Mouse (Mus musculus) urinary bladder, postnatal 14 days (tissue): ENCODE measurements at regions not wholly inside any gene's neighbourhood (a gene's known extent, or its start where the extent isn't known, plus 50 kb on each side); places are given as distances from the start of the nearest gene placed in this dataset.
A peak's percentile ranks its signal among the peaks of the same experiment; 100 is the strongest.

Source experiments
- DNase-seq: peaks from one replicate; pipeline ENCODE4 v3.0.0; 2021; ENCODE audit warnings: low spot score

GRCm38 (mm10) chr11:63482593-63482992 lies 353.8 kb downstream of the Pmp22 start:
- no peak for DNase-seq

GRCm38 (mm10) chr11:63487203-63487602 lies 358.4 kb downstream of the Pmp22 start:
- no peak for DNase-seq

DNA sequence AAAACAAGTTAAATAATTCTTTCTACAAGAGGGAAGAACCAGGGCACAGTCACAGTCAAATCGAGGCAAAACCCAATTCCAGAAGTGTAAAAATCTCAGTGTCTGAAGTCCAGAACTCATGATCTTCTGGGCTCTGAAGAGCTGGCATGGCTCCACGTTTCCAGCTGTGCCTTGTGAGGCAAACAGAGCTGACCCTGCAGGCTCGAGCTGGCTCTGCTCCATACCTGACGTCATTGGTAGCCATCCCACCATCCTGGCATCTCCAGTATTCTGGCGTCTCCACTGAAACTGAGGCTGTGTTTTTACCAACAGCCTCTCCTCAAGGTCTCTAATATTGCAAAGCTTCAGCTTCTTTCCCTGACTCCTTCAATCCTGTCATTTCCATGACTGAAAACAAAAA lies 373.4 kb downstream of the Pmp22 start:
- no peak for DNase-seq

GRCm38 (mm10) chr11:63507387-63507786 lies 378.6 kb downstream of the Pmp22 start:
- DNase-seq: no peak

GRCm38 (mm10) chr11:63508727-63509126 lies 379.9 kb downstream of the Pmp22 start:
- no peak for DNase-seq

DNA sequence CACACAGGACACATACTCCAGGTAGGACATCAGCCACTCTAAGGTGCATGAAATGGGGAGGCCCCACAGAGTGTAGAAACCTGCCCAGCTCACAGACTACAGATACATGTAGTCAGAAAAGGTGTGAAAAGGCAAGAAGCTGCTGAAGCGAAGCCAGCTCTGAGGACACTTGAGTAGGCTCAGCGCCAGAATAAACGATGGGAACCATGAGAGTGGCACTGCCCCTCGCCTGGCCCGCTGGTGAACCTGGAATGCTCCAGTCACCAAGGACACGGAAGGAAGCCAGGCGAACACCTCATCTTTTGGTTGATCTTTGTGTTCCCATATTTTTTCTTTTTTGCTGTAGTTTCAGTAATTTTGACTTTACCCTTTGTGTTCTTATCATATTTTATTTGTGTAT lies 381.8 kb downstream of the Pmp22 start:
- DNase-seq: no peak

GRCm38 (mm10) chr11:63514615-63515014 lies 385.8 kb downstream of the Pmp22 start:
- no peak for DNase-seq

DNA sequence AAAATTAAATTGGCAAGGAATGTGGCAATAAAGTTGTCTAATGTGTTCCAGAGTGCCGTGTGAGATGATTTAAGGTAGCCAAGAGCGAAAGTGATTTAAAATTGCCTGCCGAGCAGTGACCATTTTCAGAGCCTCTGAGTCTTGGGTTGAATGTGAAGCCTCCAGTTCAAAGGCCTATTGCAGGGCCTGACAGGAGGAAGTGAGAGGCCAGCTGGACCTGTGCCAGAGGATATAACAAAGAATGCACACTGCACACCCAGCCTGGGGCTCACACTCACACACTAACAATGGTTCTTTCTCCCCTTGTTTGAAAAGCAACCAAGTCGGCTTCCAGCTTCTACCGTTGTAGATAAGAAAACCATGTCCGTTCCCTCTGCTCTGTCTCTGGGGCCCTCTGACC lies 390.1 kb downstream of the Pmp22 start:
- DNase-seq: peak; percentile 15

DNA sequence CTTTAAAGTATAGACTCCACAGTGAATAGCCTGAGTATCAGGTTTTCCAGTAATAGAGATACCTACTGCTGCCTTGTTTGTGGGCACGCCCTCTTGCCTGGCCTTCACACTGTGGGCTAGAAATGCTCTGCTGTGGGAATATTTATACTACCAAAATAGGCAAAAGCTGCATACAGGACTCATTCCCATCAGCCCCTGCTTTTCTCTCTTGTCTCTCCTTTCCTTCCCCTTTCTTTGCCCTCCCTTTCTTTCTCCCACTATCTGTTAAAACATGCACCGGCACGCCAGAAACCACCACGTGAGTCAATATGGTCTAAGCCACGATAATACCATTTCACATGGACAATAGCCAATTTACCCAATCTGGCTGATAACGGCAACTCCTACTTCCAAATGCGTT lies 395.5 kb downstream of the Pmp22 start:
- peak; percentile 15 for DNase-seq

- DNase-seq: no peak
Measured at GRCm38 (mm10) chr11:63525431-63525830, 396.6 kb downstream of the Pmp22 start.

DNA sequence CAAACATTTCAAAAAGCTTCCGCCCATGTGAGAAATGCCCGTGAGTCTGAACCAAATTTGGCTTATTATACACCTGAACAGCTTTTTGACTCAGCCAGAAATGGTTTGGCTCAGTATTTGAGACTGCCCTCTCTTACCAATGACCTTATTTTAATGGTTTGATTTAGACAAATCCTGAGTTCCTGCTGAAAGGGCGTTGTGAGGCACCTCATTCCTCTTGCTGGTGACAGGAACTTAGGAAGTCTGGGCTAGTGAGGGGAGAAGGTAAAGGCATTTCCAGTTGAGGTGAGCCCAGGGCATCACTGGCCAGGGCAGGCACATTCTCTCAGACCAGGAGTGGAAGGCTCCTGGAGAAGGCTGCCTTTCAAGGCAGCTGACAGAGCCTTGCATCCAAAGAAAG lies 396.1 kb downstream of the Hs3st3b1 start:
- no peak for DNase-seq

DNA sequence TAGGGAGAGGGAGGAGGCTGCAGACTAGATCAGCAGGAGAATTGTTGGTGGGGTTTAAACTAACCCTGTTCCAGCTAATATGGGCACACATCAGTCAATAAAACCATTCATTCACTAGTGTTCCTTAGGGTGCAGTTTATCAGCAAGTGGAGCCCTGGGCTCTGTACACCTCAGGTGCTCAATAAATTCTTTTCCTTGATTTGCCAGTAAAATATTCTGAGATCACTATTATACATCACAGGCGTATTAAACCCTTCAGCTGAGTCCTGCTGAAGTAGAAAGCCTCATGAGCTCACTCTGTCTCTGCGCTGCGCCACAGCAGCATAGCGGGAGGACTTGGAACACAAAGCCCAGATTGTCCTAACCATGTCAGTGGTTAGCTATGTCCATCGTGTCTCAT lies 389.3 kb downstream of the Hs3st3b1 start:
- DNase-seq: no peak

DNA sequence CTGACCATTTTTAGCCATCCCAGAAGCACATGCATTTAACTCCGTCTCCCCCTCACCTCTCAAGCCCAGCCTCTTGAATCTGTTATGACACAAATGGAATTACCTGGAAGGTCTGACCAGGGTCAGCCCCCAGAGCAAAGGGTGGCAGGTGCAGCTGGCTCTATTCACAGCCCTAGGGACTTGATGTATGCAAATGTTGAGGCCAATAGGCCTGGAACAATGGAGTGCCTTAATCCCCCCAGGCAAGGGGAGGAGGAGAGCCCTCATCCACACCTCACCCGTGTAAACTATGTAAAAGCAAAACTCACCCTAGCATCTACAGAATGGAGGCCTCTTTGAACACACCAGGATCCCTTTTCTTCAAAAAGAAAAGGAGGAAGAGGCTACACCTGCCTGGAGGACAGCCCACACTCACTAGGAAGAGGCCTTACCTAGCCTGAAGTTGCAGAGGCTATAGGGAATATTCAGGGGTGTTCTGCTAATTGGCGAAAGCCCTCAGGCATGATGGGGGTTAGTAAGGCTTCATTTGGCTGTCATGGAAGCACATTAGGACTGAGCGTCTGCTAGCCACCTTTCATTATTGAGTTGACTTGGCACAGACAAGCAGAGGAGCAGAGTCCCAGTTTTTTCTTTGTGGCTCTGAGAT lies 388.4 kb downstream of the Hs3st3b1 start:
- DNase-seq: no peak

DNA sequence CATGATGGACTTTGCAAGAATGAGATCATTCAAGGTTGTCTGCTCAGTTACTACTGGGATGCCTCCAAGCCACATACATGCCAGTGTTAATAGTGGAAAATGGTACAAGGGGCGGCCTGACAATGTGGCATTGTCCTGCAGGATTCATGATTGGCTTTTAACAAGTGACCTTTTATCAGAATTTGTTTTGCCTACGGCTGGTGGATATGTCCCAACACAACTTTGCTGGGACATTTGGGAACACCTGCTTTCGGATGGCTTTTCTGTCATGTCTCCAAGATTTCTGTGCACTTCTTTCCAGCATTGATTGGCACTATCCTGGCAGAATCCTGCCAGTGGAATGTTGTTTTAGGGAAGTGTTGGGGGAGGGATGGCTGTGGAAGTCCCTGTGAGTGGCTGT lies 384.4 kb downstream of the Hs3st3b1 start:
- DNase-seq: no peak

DNA sequence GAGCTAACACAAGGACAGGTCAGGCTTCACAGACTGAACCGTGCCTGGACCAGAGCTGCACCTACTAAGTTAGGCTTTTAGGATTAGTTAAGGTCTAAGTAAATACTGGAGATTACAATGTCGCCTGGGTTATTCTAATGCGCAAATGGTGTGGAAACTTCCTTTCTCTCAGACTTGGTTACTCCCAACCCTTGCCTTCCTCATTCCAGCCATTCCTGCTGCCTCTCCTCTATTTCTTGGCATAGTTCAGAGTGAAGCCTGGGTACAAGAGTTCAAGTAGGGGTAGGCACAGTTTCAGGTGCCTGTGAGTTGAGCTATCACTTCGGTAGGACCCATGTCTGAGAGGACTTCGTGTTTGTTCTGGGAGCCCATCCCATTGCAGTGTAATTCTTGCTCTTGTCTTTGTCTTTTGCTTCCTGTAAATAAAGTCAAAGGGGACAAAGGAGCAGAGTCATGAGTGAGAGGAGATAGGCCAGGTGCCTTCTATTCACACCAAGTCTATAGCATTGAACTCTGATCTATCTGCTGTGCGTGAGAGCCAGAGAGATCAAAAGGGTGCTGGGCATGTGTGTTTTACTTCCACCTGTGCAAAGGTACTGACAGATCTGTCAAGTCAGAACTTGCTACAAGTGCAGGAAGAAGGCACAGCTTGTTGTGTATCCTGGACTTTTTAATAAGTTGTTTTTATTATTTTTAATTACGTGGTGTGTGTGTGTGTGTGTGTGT lies 378.0 kb downstream of the Hs3st3b1 start:
- no peak for DNase-seq

- no peak for DNase-seq
Measured at GRCm38 (mm10) chr11:63545516-63545915, 376.6 kb downstream of the Hs3st3b1 start.

- DNase-seq: no peak
Measured at GRCm38 (mm10) chr11:63560466-63560865, 361.6 kb downstream of the Hs3st3b1 start.

- peak; percentile 18 for DNase-seq
Measured at GRCm38 (mm10) chr11:63562696-63563095, 359.4 kb downstream of the Hs3st3b1 start.

GRCm38 (mm10) chr11:63565471-63566232 lies 356.4 kb downstream of the Hs3st3b1 start:
- DNase-seq: no peak

GRCm38 (mm10) chr11:63569785-63570479 lies 352.2 kb downstream of the Hs3st3b1 start:
- no peak for DNase-seq

DNA sequence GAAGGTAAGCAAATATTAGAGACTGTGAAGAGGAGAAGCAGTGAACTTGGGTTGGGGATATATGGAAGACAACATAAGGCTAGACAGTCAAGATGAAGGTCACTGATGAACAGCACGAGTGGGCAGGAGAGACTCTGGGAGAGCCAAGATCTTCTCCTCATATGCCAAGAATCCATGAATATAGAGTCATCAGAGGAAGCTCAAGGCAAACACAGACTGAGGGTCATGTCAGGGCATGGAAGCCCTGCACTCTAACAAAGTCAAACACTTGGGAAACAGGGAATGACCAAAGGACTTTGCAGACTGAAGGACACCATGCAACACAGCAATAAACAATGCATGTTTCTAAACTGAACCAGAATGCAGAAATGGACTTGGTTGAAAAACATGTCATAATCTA lies 351.4 kb downstream of the Hs3st3b1 start:
- no peak for DNase-seq

- no peak for DNase-seq
Measured at GRCm38 (mm10) chr11:63573271-63573670, 348.8 kb downstream of the Hs3st3b1 start.

DNA sequence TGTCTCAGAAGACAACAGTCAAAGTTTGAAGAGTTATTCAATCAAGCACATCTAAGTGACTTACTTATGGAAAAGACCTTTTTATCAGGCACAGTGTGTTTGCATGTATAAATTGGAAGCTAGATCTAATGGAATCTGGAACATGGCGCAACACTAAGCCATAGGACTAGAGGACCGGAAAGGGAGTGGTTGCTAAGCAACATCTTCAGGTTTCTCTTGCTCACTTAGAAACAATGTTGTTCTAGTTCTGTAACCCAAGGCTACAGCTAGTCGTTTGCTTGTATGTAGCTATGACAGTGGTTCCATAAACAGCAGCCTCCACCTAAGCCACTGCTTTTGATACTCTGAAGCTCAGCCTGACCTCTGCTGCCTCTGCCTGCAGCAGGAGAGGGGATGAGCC lies 338.8 kb downstream of the Hs3st3b1 start:
- no peak for DNase-seq
